8 mouse cellular contexts compared by ENCODE assay signal in genomic region chr17:33811142-33811516, GRCm38 (mm10). TPM values are rescaled to one million over a fixed set of nuclear protein-coding genes. Genes with fewer than 3 reads are reported as not detected.
DNase-seq lines count a peak whose midpoint lies in the region; ATAC-seq and TF ChIP-seq lines count a peak whose summit lies in the region.

No protein-coding gene starts in this region.

- TF ChIP-seq POLR2A in kidney, adult 2 months (IDR thresholded peaks at IDR 0.05; ENCODE audit: low read depth, low read length) = no peak
- no peak for TF ChIP-seq POLR2A in thymus, adult 2 months (IDR thresholded peaks at IDR 0.05; ENCODE audit: control insufficient read depth, extremely low read depth, insufficient read depth, low read length, poor library complexity)

- peak overlapping the region; percentile 92 for H3K4me2 ChIP-seq in intestine, embryonic 14.5 days (ENCODE audit: low read length)
- peak overlapping the region; percentile 69 for H3K4me2 ChIP-seq in midbrain, embryonic 16.5 days (ENCODE audit: low read length)

- H3K9me3 ChIP-seq in embryonic facial prominence, embryonic 10.5 days = no peaks in the 10 kb centered on the region
- H3K9me3 ChIP-seq in intestine, embryonic 14.5 days (ENCODE audit: control insufficient read depth, low read length) = no peaks in the 10 kb centered on the region
- H3K9me3 ChIP-seq in midbrain, embryonic 16.5 days (replicated peaks; ENCODE audit: control insufficient read depth, low read length, poor library complexity, severe bottlenecking) = no peaks in the 10 kb centered on the region

- H3K27me3 ChIP-seq in kidney, adult 2 months (replicated peaks; ENCODE audit: control insufficient read depth, insufficient read depth, low read length) = no peaks in the 10 kb centered on the region
- peaks cover 13% of the 10 kb centered on the region for H3K27me3 ChIP-seq in embryonic facial prominence, embryonic 10.5 days (replicated peaks; ENCODE audit: low read depth, poor library complexity, severe bottlenecking)
- H3K27me3 ChIP-seq in intestine, embryonic 14.5 days (replicated peaks; ENCODE audit: control insufficient read depth, insufficient read depth, low read length) = no peaks in the 10 kb centered on the region
- H3K27me3 ChIP-seq in midbrain, embryonic 16.5 days (ENCODE audit: control insufficient read depth, insufficient read depth, low read depth, low read length) = no peaks in the 10 kb centered on the region; the same call in 1 of the 2 replicates
- H3K27me3 ChIP-seq in thymus, adult 2 months (ENCODE audit: control insufficient read depth, insufficient read depth, low read length) = peaks cover 4% of the 10 kb centered on the region; the same call in 1 of the 2 replicates

- H3K9ac ChIP-seq in intestine, embryonic 14.5 days (ENCODE audit: low read length) = peak overlapping the region; percentile 44
- H3K9ac ChIP-seq in midbrain, embryonic 16.5 days (ENCODE audit: low read depth, low read length) = peak overlapping the region; percentile 58

- no peak for ATAC-seq in intestine, embryonic 14.5 days (replicated peaks; ENCODE audit: low FRiP score, low TSS enrichment, low read depth)
- ATAC-seq in midbrain, embryonic 16.5 days = 0 out of 2 replicates have a peak, but pooled peaks have one; percentile 6
- ATAC-seq in activated CD4-positive, CD25-positive, alpha-beta regulatory T cell, adult 4 months = no peak

- DNase-seq in kidney, adult 2 months = no peak
- DNase-seq in kidney, adult 9 months = no peak
- no peak for DNase-seq in embryonic facial prominence, embryonic 10.5 days (ENCODE audit: low spot score)
- no peak for DNase-seq in intestine, embryonic 14.5 days (ENCODE audit: low spot score)
- no peak for DNase-seq in thymus, adult 2 months
- DNase-seq in kidney, postnatal 10 days = no peak

- WGBS in kidney, adult 2 months = 22% methylated on average over 7 of the region's 7 CpGs
- WGBS in embryonic facial prominence, embryonic 10.5 days = 27% methylated on average over 7 of the region's 7 CpGs
- 18% methylated on average over 7 of the region's 7 CpGs for WGBS in intestine, embryonic 14.5 days
- WGBS in midbrain, embryonic 16.5 days = 35% methylated on average over 7 of the region's 7 CpGs
- 41% methylated on average over 7 of the region's 7 CpGs for WGBS in thymus, adult 2 months

- peak overlapping the region; percentile 84 for H3K27ac ChIP-seq in kidney, adult 2 months (ENCODE audit: insufficient read depth, low read depth, low read length)
- no peak overlapping the region for H3K27ac ChIP-seq in embryonic facial prominence, embryonic 10.5 days (replicated peaks)
- no peak overlapping the region for H3K27ac ChIP-seq in intestine, embryonic 14.5 days (ENCODE audit: low read depth)
- no peak overlapping the region for H3K27ac ChIP-seq in midbrain, embryonic 16.5 days (ENCODE audit: low read length)
- no peak overlapping the region for H3K27ac ChIP-seq in thymus, adult 2 months (ENCODE audit: control insufficient read depth, insufficient read depth, low read length)

- no peaks in the 10 kb centered on the region; the same call in 1 of the 2 replicates for H3K4me1 ChIP-seq in kidney, adult 2 months (ENCODE audit: control insufficient read depth, insufficient read depth, low read length)
- peaks cover 25% of the 10 kb centered on the region for H3K4me1 ChIP-seq in embryonic facial prominence, embryonic 10.5 days
- peaks cover 8% of the 10 kb centered on the region; the same call in 1 of the 2 replicates for H3K4me1 ChIP-seq in intestine, embryonic 14.5 days (replicated peaks; ENCODE audit: control insufficient read depth, insufficient read depth, low read length)
- no peaks in the 10 kb centered on the region for H3K4me1 ChIP-seq in midbrain, embryonic 16.5 days (ENCODE audit: control insufficient read depth, insufficient read depth, low read length)
- peaks cover 6% of the 10 kb centered on the region; the same call in 1 of the 2 replicates for H3K4me1 ChIP-seq in thymus, adult 2 months (replicated peaks; ENCODE audit: control insufficient read depth, insufficient read depth, low read length)

- TF ChIP-seq CTCF in kidney, adult 2 months (conservative IDR thresholded peaks at IDR 0.05; ENCODE audit: insufficient read depth, insufficient read length, low read depth, low read length) = no peak
- TF ChIP-seq CTCF in thymus, adult 2 months (IDR thresholded peaks at IDR 0.05; ENCODE audit: borderline replicate concordance, control insufficient read depth, extremely low read depth, insufficient read depth, low read length, poor library complexity) = no peak

- peak overlapping the region; percentile 92 for H3K4me3 ChIP-seq in kidney, adult 2 months (ENCODE audit: insufficient read depth, low read depth, low read length)
- peak overlapping the region; percentile 61 for H3K4me3 ChIP-seq in embryonic facial prominence, embryonic 10.5 days
- peak overlapping the region; percentile 44 for H3K4me3 ChIP-seq in intestine, embryonic 14.5 days (ENCODE audit: low read depth, low read length)
- peak overlapping the region; percentile 41 for H3K4me3 ChIP-seq in midbrain, embryonic 16.5 days (ENCODE audit: low read depth, low read length)
- no peak overlapping the region; the same call in 1 of the 2 replicates for H3K4me3 ChIP-seq in thymus, adult 2 months (ENCODE audit: control insufficient read depth, insufficient read depth, low read length)

- H3K36me3 ChIP-seq in kidney, adult 2 months (ENCODE audit: control insufficient read depth, insufficient read depth, low read length) = no peaks in the 10 kb centered on the region
- no peaks in the 10 kb centered on the region; the same call in 1 of the 2 replicates for H3K36me3 ChIP-seq in embryonic facial prominence, embryonic 10.5 days (replicated peaks)
- H3K36me3 ChIP-seq in intestine, embryonic 14.5 days (ENCODE audit: control insufficient read depth, insufficient read depth, low read length) = no peaks in the 10 kb centered on the region
- H3K36me3 ChIP-seq in midbrain, embryonic 16.5 days (ENCODE audit: control insufficient read depth, insufficient read depth, low read length) = no peaks in the 10 kb centered on the region
- H3K36me3 ChIP-seq in thymus, adult 2 months (ENCODE audit: control insufficient read depth, insufficient read depth, low read length) = no peaks in the 10 kb centered on the region

RNA-seq across cellular contexts. Expression of gene Kank3, which starts 0.8 kb away (rescaled TPM):
- 83.0 and 89.3 TPM in 2 replicates for polyA plus RNA-seq in kidney, adult 2 months (2012; rRNA removed)
- 25.4 and 29.5 TPM in 2 replicates for polyA plus RNA-seq in embryonic facial prominence, embryonic 10.5 days (2016; fragmentation: Nextera tagmentation; extraction: Ambion mirVana)
- 28.0 and 28.8 TPM in 2 replicates for polyA plus RNA-seq in intestine, embryonic 14.5 days (2014; fragmentation: Nextera tagmentation; extraction: Ambion mirVana)
- polyA plus RNA-seq in midbrain, embryonic 16.5 days (2015; fragmentation: Nextera tagmentation; extraction: Ambion mirVana) = 49.0 and 52.6 TPM in 2 replicates
- polyA plus RNA-seq in thymus, adult 2 months (2012; rRNA removed) = 19.9 and 29.3 TPM in 2 replicates
- 1 to 10 TPM; 1.9 to 3.3 TPM for polyA plus RNA-seq in activated CD4-positive, CD25-positive, alpha-beta regulatory T cell, adult 4 months (2017; shearing (Covaris generic))

RNA-seq across cellular contexts. Expression of gene Rps28, which starts 13.2 kb away (rescaled TPM):
- polyA plus RNA-seq in kidney, adult 2 months (2012; rRNA removed) = 620 and 1,023 TPM in 2 replicates
- 866 and 898 TPM in 2 replicates for polyA plus RNA-seq in embryonic facial prominence, embryonic 10.5 days (2016; fragmentation: Nextera tagmentation; extraction: Ambion mirVana)
- 1,343 and 1,538 TPM in 2 replicates for polyA plus RNA-seq in intestine, embryonic 14.5 days (2014; fragmentation: Nextera tagmentation; extraction: Ambion mirVana)
- 407 and 416 TPM in 2 replicates for polyA plus RNA-seq in midbrain, embryonic 16.5 days (2015; fragmentation: Nextera tagmentation; extraction: Ambion mirVana)
- 678 and 707 TPM in 2 replicates for polyA plus RNA-seq in thymus, adult 2 months (2012; rRNA removed)
- 1,000 to 10,000 TPM; 1,524 to 2,342 TPM for polyA plus RNA-seq in activated CD4-positive, CD25-positive, alpha-beta regulatory T cell, adult 4 months (2017; shearing (Covaris generic))

RNA-seq across cellular contexts. Expression of gene Ndufa7, which starts 13.2 kb away (rescaled TPM):
- 672 and 745 TPM in 2 replicates for polyA plus RNA-seq in kidney, adult 2 months (2012; rRNA removed)
- 469 and 477 TPM in 2 replicates for polyA plus RNA-seq in embryonic facial prominence, embryonic 10.5 days (2016; fragmentation: Nextera tagmentation; extraction: Ambion mirVana)
- 589 and 606 TPM in 2 replicates for polyA plus RNA-seq in intestine, embryonic 14.5 days (2014; fragmentation: Nextera tagmentation; extraction: Ambion mirVana)
- 428 and 439 TPM in 2 replicates for polyA plus RNA-seq in midbrain, embryonic 16.5 days (2015; fragmentation: Nextera tagmentation; extraction: Ambion mirVana)
- polyA plus RNA-seq in thymus, adult 2 months (2012; rRNA removed) = 305 and 382 TPM in 2 replicates
- polyA plus RNA-seq in activated CD4-positive, CD25-positive, alpha-beta regulatory T cell, adult 4 months (2017; shearing (Covaris generic)) = 100 to 1,000 TPM; 389 to 432 TPM

RNA-seq across cellular contexts. Expression of gene Angptl4, which starts 29.5 kb away (rescaled TPM):
- 19.2 and 21.0 TPM in 2 replicates for polyA plus RNA-seq in kidney, adult 2 months (2012; rRNA removed)
- polyA plus RNA-seq in embryonic facial prominence, embryonic 10.5 days (2016; fragmentation: Nextera tagmentation; extraction: Ambion mirVana) = 33.4 and 39.0 TPM in 2 replicates
- polyA plus RNA-seq in intestine, embryonic 14.5 days (2014; fragmentation: Nextera tagmentation; extraction: Ambion mirVana) = 18.0 and 22.0 TPM in 2 replicates
- 16.8 and 17.4 TPM in 2 replicates for polyA plus RNA-seq in midbrain, embryonic 16.5 days (2015; fragmentation: Nextera tagmentation; extraction: Ambion mirVana)
- 23.0 TPM in 2 replicates for polyA plus RNA-seq in thymus, adult 2 months (2012; rRNA removed)
- 1 to 10 TPM; 3.7 to 4.8 TPM for polyA plus RNA-seq in activated CD4-positive, CD25-positive, alpha-beta regulatory T cell, adult 4 months (2017; shearing (Covaris generic))

RNA-seq across cellular contexts. Expression of gene Cd320, which starts 31.8 kb away (rescaled TPM):
- 71.3 and 87.8 TPM in 2 replicates for polyA plus RNA-seq in kidney, adult 2 months (2012; rRNA removed)
- polyA plus RNA-seq in embryonic facial prominence, embryonic 10.5 days (2016; fragmentation: Nextera tagmentation; extraction: Ambion mirVana) = 97.8 and 98.9 TPM in 2 replicates
- polyA plus RNA-seq in intestine, embryonic 14.5 days (2014; fragmentation: Nextera tagmentation; extraction: Ambion mirVana) = 77.8 and 86.7 TPM in 2 replicates
- 49.9 and 52.4 TPM in 2 replicates for polyA plus RNA-seq in midbrain, embryonic 16.5 days (2015; fragmentation: Nextera tagmentation; extraction: Ambion mirVana)
- 28.7 and 32.9 TPM in 2 replicates for polyA plus RNA-seq in thymus, adult 2 months (2012; rRNA removed)
- polyA plus RNA-seq in activated CD4-positive, CD25-positive, alpha-beta regulatory T cell, adult 4 months (2017; shearing (Covaris generic)) = 10 to 100 TPM; 11.4 to 15.9 TPM
